Mouse (Mus musculus) left cerebral cortex, postnatal 10 days (tissue): Measurements from ENCODE around the gene Exoc3. TPM values are rescaled to one million over a fixed set of nuclear protein-coding genes. Genes with fewer than 3 reads are reported as not detected.
A peak's percentile ranks its signal among the peaks of the same experiment; 100 is the strongest.

Source experiments
- DNase-seq, 2 experiments: peaks; one replicate each; pipeline ENCODE4 v3.0.0; 2021 to 2022; ENCODE audit warnings: low spot score in 2 of 2, mixed read lengths in 1 of 2; ENCODE audit errors: extremely low spot score in 1 of 2
- intact Hi-C: fragments of 180-260 bp; cut with DNase I; formaldehyde crosslinking; loops from one replicate; pipeline ENCODE4 v1.15.1; 2025
- total RNA-seq, 2 experiments: library from RNA; stranded (reverse); gene quantifications; 2 replicates each; pipeline ENCODE4 v1.2.3; 2021

The Exoc3 gene
- total RNA-seq, 2 experiments from 2014 or later, result 69.9 to 70.3 TPM

GRCm38 (mm10) chr13:74144120-74144884 lies 64.2 kb downstream of the Exoc3 start:
- no peak for DNase-seq
- intact Hi-C loops, result no loop called here

GRCm38 (mm10) chr13:74143282-74143681 lies 65.2 kb downstream of the Exoc3 start:
- intact Hi-C loops, result no loop called here
- no peak for DNase-seq

- DNase-seq, result no peak
- intact Hi-C loops, result no loop called here
Observed at GRCm38 (mm10) chr13:74140793-74141192, 67.7 kb downstream of the Exoc3 start.

GRCm38 (mm10) chr13:74138906-74139647 lies 69.5 kb downstream of the Exoc3 start:
- intact Hi-C loops, result no loop called here
- DNase-seq, result no peak

GRCm38 (mm10) chr13:74129909-74130308 lies 78.6 kb downstream of the Exoc3 start:
- DNase-seq, result no peak
- intact Hi-C loops, result no loop called here

- DNase-seq, result no peak
- intact Hi-C loops, result no loop called here
Observed at GRCm38 (mm10) chr13:74127571-74127970, 81.0 kb downstream of the Exoc3 start.

GRCm38 (mm10) chr13:74122632-74123031 lies 85.9 kb downstream of the Exoc3 start:
- DNase-seq, result no peak
- intact Hi-C loops, result no loop called here

- DNase-seq, result no peak
- intact Hi-C loops, result no loop called here
Observed at GRCm38 (mm10) chr13:74121795-74122330, 86.7 kb downstream of the Exoc3 start.

GRCm38 (mm10) chr13:74121141-74121602 lies 87.4 kb downstream of the Exoc3 start, which contains the start of gene Slc9a3:
Slc9a3 (plus strand) TSS chr13:74121457.
- intact Hi-C loops, result no loop called here
- DNase-seq, result peak in 1 of 2 experiments; percentile 28

Other genes starting within 250 kb of the Exoc3 start
- not detected for gene Zdhhc11, start 244.9 kb downstream of the Exoc3 start, total RNA-seq
- gene Tppp, start 199.3 kb downstream of the Exoc3 start, total RNA-seq, result 100 to 1,000 TPM; 123 to 126 TPM
- 1 to 10 TPM; 1.7 to 2.3 TPM for gene Cep72, start 146.4 kb downstream of the Exoc3 start, total RNA-seq
- gene Slc9a3, start 87.3 kb downstream of the Exoc3 start, total RNA-seq, result 1 to 10 TPM in 1 of 2 experiments, under 1 TPM in 1; 0.73 to 1.2 TPM
- gene Ahrr, start 83.6 kb upstream of the Exoc3 start, total RNA-seq, result under 1 TPM; 0.81 to 0.99 TPM
- 10 to 100 TPM; 71.3 to 73.2 TPM for gene Pdcd6, start 108.8 kb upstream of the Exoc3 start, total RNA-seq
- 100 to 1,000 TPM; 225 to 226 TPM for gene Sdha, start 141.5 kb upstream of the Exoc3 start, total RNA-seq
- gene Ccdc127, start 141.6 kb upstream of the Exoc3 start, total RNA-seq, result 10 to 100 TPM; 59.8 to 60.5 TPM
- gene Lrrc14b, start 155.3 kb upstream of the Exoc3 start, total RNA-seq, result not detected
- 1 to 10 TPM; 4.4 to 5.9 TPM for gene Zfp72, start 182.1 kb upstream of the Exoc3 start, total RNA-seq
- 100 to 1,000 TPM; 405 to 447 TPM for gene Ftl1-ps1, start 191.0 kb upstream of the Exoc3 start, total RNA-seq